Mouse (Mus musculus): ENCODE measurements around the gene Vps37c.

DNA sequence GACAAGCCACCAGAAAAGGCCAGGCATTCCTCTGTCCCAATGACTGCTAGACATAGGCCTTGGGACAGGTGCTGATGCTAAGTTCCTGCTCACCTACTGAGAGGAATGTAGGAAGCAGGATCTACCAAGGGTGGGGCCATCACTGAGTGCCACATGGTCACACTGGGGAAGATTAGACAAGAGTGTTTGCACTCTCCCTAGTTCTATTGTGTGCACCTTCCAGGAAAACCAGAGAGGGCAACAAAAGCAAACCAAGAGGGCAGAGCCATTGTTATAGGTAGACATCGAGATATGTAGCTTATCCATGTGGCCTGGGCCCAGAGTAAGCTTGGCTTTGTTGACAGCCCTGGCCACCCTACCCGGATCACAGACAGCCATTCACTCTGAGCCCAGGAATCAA is 2.8 kb upstream of the Vps37c start:
- TF ChIP-seq CTCF (conservative IDR thresholded peaks at IDR 0.05; ENCODE audit: low read length): no peak
- no peak for TF ChIP-seq POU5F1 (IDR thresholded peaks at IDR 0.05; ENCODE audit: borderline replicate concordance, low read length)
- TF ChIP-seq NANOG (IDR thresholded peaks at IDR 0.05; ENCODE audit: borderline replicate concordance, low read length): no peak
